Mouse (Mus musculus): Measurements from ENCODE around the gene Nfia. TPM values are rescaled to one million over a fixed set of nuclear protein-coding genes. Genes with fewer than 3 reads are reported as not detected.
A peak's percentile ranks its signal among the peaks of the same experiment; 100 is the strongest.

Gene Nfia
- polyA plus RNA-seq, 1 experiment: 0.02 TPM

GRCm38 (mm10) chr4:97995911-97996712, 223.6 kb downstream of the Nfia start:
- no peak overlapping the region for H3K4me3 ChIP-seq (replicated peaks)
- no peaks in the 10 kb centered on the region for H3K4me1 ChIP-seq
- H3K36me3 ChIP-seq (replicated peaks; ENCODE audit: low read length): no peaks in the 10 kb centered on the region
- peaks cover 2% of the 10 kb centered on the region for H3K27me3 ChIP-seq (replicated peaks)
- H3K9me3 ChIP-seq: no peaks in the 10 kb centered on the region
- TF ChIP-seq GATA1 (IDR thresholded peaks at IDR 0.05; ENCODE audit: borderline replicate concordance, low read length) (no peak), FLI1 (IDR thresholded peaks at IDR 0.05; ENCODE audit: low read length) (no peak)

DNA sequence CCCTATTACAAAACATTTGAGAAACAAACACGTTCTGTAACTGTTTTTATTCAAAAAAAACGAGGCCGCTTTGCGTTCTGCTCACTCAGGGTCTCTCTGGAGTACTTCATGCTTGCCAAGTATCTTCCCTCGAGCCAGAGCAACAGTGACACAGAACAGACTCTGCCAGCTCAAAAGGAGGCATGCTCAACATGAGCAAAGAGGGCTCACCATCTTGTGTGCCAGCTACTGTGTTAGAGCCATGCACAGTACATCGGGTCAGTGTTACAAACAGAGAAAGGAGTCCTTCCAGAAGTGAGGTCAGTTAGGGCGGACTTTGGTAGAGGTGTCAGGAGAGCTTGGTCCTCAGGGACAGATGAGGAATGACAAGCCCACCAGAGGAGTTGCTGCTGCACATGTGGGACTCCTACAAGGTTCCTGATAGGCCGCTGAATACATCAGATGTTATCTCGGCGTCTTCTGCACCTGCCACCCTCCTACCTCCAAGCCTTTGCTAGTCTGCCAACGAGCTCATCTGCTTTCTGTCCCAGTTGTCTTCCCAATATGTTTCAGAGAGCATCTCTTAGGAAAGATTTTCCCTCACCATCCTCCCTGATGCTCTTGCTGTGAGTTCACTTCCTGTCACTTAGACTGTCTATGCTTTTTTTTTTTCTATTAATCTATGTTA, 224.8 kb downstream of the Nfia start:
- Histone ChIP-seq H3K27me3 (replicated peaks) (peaks cover 2% of the 10 kb centered on the region), H3K4me1 (no peaks in the 10 kb centered on the region), H3K4me3 (replicated peaks) (no peak overlapping the region), H3K36me3 (replicated peaks; ENCODE audit: low read length) (no peaks in the 10 kb centered on the region), H3K9me3 (no peaks in the 10 kb centered on the region)
- no peak for TF ChIP-seq FLI1 (IDR thresholded peaks at IDR 0.05; ENCODE audit: low read length)
- TF ChIP-seq GATA1 (IDR thresholded peaks at IDR 0.05; ENCODE audit: borderline replicate concordance, low read length): no peak

DNA sequence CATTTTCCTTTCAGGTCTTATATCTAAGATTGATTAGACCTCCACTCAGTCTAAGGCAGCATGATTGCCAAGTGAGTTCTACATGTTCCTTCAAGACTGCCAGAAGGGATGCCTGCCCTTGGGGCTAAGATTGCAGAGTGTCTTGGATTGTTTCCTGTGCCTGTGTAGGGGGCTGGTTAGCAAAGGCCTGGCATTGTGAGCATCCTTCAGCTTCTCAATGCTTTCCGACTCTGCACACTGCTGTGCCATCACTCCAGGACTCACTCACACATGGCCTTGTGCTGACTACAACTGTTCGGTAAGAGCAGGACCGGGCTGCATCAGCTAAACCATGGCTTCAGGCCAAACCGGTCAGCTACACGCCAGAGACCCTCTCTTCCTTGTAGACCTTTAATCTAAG, 229.7 kb downstream of the Nfia start:
- no peaks in the 10 kb centered on the region for H3K36me3 ChIP-seq (replicated peaks; ENCODE audit: low read length)
- H3K9me3 ChIP-seq: no peaks in the 10 kb centered on the region
- H3K27me3 ChIP-seq (replicated peaks): peaks cover 6% of the 10 kb centered on the region
- H3K4me1 ChIP-seq: no peaks in the 10 kb centered on the region; the same call in 1 of the 2 replicates
- no peak overlapping the region for H3K4me3 ChIP-seq (replicated peaks)
- no peak for TF ChIP-seq GATA1 (IDR thresholded peaks at IDR 0.05; ENCODE audit: borderline replicate concordance, low read length)
- no peak for TF ChIP-seq FLI1 (IDR thresholded peaks at IDR 0.05; ENCODE audit: low read length)

GRCm38 (mm10) chr4:98003323-98004107, 231.0 kb downstream of the Nfia start:
- Histone ChIP-seq H3K36me3 (replicated peaks; ENCODE audit: low read length) (no peaks in the 10 kb centered on the region), H3K27me3 (replicated peaks) (peaks cover 7% of the 10 kb centered on the region), H3K4me3 (replicated peaks) (no peak overlapping the region), H3K9me3 (no peaks in the 10 kb centered on the region), H3K4me1 (peaks cover 4% of the 10 kb centered on the region; the same call in 1 of the 2 replicates)
- no peak for TF ChIP-seq FLI1 (IDR thresholded peaks at IDR 0.05; ENCODE audit: low read length)
- TF ChIP-seq GATA1 (IDR thresholded peaks at IDR 0.05; ENCODE audit: borderline replicate concordance, low read length): no peak

- peaks cover 10% of the 10 kb centered on the region for H3K4me1 ChIP-seq
- no peaks in the 10 kb centered on the region for H3K9me3 ChIP-seq
- TF ChIP-seq GATA1 (IDR thresholded peaks at IDR 0.05; ENCODE audit: borderline replicate concordance, low read length) (no peak), FLI1 (IDR thresholded peaks at IDR 0.05; ENCODE audit: low read length) (no peak)
Observed at GRCm38 (mm10) chr4:98004108-98004625, 231.6 kb downstream of the Nfia start.

DNA sequence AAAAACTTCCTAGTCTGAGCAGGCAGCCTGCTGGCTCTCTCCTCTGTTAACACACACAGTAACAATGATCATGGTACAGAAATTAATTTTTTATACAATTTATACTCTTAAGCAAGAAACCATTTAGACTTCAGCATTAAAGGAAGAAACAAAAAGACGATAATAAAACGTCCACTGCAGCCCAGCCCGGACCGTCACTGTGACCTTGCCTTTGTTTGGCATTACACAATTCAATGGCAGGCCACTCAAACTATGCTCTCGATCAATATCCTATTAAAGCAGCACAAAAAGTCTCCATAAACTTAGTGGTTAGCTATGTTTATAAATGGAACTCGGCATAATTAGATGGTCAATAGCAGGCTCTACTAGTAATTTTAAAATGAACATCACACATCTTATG, 232.5 kb downstream of the Nfia start:
- Histone ChIP-seq H3K36me3 (replicated peaks; ENCODE audit: low read length) (no peaks in the 10 kb centered on the region), H3K9me3 (no peaks in the 10 kb centered on the region), H3K4me1 (peaks cover 18% of the 10 kb centered on the region), H3K4me3 (replicated peaks) (no peak overlapping the region), H3K27me3 (replicated peaks) (peaks cover 7% of the 10 kb centered on the region)
- TF ChIP-seq GATA1 (IDR thresholded peaks at IDR 0.05; ENCODE audit: borderline replicate concordance, low read length) (no peak), FLI1 (IDR thresholded peaks at IDR 0.05; ENCODE audit: low read length) (no peak)

More at GRCm38 (mm10) chr4:98004108-98004625, 231.6 kb downstream of the Nfia start:
- no peak overlapping the region for H3K4me3 ChIP-seq (replicated peaks)
- peaks cover 7% of the 10 kb centered on the region for H3K27me3 ChIP-seq (replicated peaks)
- no peaks in the 10 kb centered on the region for H3K36me3 ChIP-seq (replicated peaks; ENCODE audit: low read length)

- Histone ChIP-seq H3K27me3 (replicated peaks) (peaks cover 4% of the 10 kb centered on the region), H3K4me1 (peaks cover 22% of the 10 kb centered on the region), H3K36me3 (replicated peaks; ENCODE audit: low read length) (no peaks in the 10 kb centered on the region), H3K9me3 (no peaks in the 10 kb centered on the region), H3K4me3 (replicated peaks) (peak overlapping the region; percentile 40)
- TF ChIP-seq GATA1 (IDR thresholded peaks at IDR 0.05; ENCODE audit: borderline replicate concordance, low read length) (no peak), FLI1 (IDR thresholded peaks at IDR 0.05; ENCODE audit: low read length) (no peak)
Observed at GRCm38 (mm10) chr4:98008814-98009368, 236.4 kb downstream of the Nfia start.

- Histone ChIP-seq H3K4me3 (replicated peaks) (no peak overlapping the region), H3K36me3 (replicated peaks; ENCODE audit: low read length) (no peaks in the 10 kb centered on the region), H3K9me3 (no peaks in the 10 kb centered on the region), H3K4me1 (peaks cover 22% of the 10 kb centered on the region), H3K27me3 (replicated peaks) (peaks cover 4% of the 10 kb centered on the region)
- TF ChIP-seq FLI1 (IDR thresholded peaks at IDR 0.05; ENCODE audit: low read length) (no peak), GATA1 (IDR thresholded peaks at IDR 0.05; ENCODE audit: borderline replicate concordance, low read length) (no peak)
Observed at GRCm38 (mm10) chr4:98009966-98010365, 237.4 kb downstream of the Nfia start.

DNA sequence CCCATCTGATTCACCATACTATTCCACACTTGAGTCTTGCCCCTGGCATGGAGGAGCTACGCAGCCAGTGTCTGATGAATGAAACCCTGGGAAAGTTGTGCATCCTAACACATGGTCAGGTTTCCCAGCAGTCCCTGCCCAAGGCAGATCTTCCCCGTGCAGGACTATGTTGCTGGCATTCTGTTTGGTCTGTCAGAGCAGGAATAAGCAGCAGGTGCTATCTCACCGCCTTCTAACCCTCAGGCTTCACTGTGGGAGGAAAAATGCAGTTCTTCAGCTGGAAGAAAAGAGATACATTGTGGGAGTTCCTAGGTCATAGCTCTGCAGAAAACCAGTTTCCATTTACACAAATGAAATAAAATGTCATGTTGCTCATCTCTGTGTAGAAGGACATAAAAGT, 247.3 kb downstream of the Nfia start:
- H3K4me3 ChIP-seq (replicated peaks): no peak overlapping the region
- peaks cover 3% of the 10 kb centered on the region for H3K27me3 ChIP-seq (replicated peaks)
- no peaks in the 10 kb centered on the region for H3K36me3 ChIP-seq (replicated peaks; ENCODE audit: low read length)
- H3K9me3 ChIP-seq: no peaks in the 10 kb centered on the region
- TF ChIP-seq GATA1 (IDR thresholded peaks at IDR 0.05; ENCODE audit: borderline replicate concordance, low read length): no peak
- TF ChIP-seq FLI1 (IDR thresholded peaks at IDR 0.05; ENCODE audit: low read length): no peak
- peaks cover 6% of the 10 kb centered on the region for H3K4me1 ChIP-seq
